Mouse (Mus musculus) heart, embryonic 15.5 days (tissue): Measurements from ENCODE around the gene Gtf2e1. TPM values are rescaled to one million over a fixed set of nuclear protein-coding genes. Genes with fewer than 3 reads are reported as not detected.

Experiments
- ATAC-seq: fragments of 200-750 bp; cut with Nextera tagmentation; replicated peaks from 2 replicates; pipeline ENCODE4 v1.8.0; 2017; ENCODE audit warnings: low read depth, moderate TSS enrichment; ENCODE audit not compliant: insufficient number of reproducible peaks, insufficient read depth, low FRiP score
- H3K27ac ChIP-seq: fragments of 300-500 bp; sonication (generic); 2 replicates; pipeline ENCODE4 v1.5.1; 2015; ENCODE audit warnings: mild to moderate bottlenecking, inconsistent platforms
- H3K27me3 ChIP-seq: fragments of 300-500 bp; sonication (generic); 2 replicates; pipeline ENCODE4 v1.6.1; 2015; ENCODE audit warnings: inconsistent platforms
- H3K36me3 ChIP-seq: fragments of 300-500 bp; sonication (generic); 2 replicates; pipeline ENCODE4 v1.6.1; 2015; ENCODE audit warnings: mild to moderate bottlenecking, inconsistent platforms
- H3K4me1 ChIP-seq: fragments of 300-500 bp; sonication (generic); replicated peaks from 2 replicates; pipeline ENCODE4 v1.6.1; 2015; ENCODE audit warnings: inconsistent platforms
- H3K4me2 ChIP-seq: fragments of 300-500 bp; sonication (generic); 2 replicates; pipeline ENCODE4 v1.6.1; 2015; ENCODE audit warnings: inconsistent platforms, mild to moderate bottlenecking, moderate library complexity
- H3K4me3 ChIP-seq: fragments of 300-500 bp; sonication (generic); 2 replicates; pipeline ENCODE4 v1.5.1; 2015; ENCODE audit warnings: mild to moderate bottlenecking, inconsistent platforms
- H3K9ac ChIP-seq: fragments of 300-500 bp; sonication (generic); 2 replicates; pipeline ENCODE4 v1.6.1; 2015; ENCODE audit warnings: mild to moderate bottlenecking, inconsistent platforms
- H3K9me3 ChIP-seq: fragments of 300-500 bp; sonication (generic); replicated peaks from 2 replicates; pipeline ENCODE4 v1.6.1; 2016; ENCODE audit warnings: inconsistent platforms
- WGBS: fragments of 180-500 bp; shearing (Covaris S2); methylation state at CpG from one replicate; pipeline ENCODE4 v1.1.7; 2015; ENCODE audit warnings: mixed read lengths; 5-methylcytosine and 5-hydroxymethylcytosine counted together
- polyA plus RNA-seq: library from polyadenylated mRNA; unstranded; fragments of >200 nt; fragmentation: Nextera tagmentation; extraction: Ambion mirVana; gene quantifications from 2 replicates; pipeline ENCODE4 v1.2.1, GENCODE M21; 2015

Gtf2e1 gene
- polyA plus RNA-seq, 1 experiment from 2014 or later: 17.8 TPM

DNA sequence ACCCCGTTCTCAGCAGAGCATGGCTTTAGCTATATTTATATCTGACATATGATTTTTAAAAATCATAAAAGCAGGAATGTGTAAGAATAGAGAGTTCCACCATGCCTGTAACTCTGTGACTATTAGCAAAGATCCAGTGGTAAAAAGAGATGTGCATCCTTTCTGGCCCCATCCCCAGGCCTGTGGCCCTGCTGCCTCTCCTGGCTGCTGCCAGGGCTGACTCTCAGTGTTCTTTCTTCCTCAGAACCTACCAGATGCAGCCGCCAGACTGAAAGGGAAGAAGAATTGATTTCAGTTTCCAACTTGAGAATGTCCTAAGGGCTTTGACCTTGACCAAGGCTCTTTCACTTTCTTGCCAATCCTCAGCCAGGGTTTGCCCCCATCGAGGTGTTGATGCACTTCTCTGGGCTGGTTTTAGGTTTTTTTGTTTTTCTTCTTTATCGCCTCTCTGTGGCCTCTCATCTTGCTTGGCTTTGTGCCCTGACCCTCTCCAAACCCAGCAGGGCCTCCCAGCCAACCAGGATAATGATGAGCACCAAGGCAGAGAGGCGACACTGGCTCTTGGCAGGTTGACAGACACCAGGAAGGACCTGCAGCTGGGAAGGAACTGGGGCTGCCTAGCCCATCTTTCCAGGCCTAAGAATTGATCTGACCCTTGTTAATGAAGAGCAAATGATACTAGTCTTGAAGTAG lies 66.8 kb downstream of the Gtf2e1 start:
- Histone ChIP-seq H3K27ac (no peak overlapping the region), H3K4me2 (no peak overlapping the region), H3K4me1 (0 out of 2 replicates have a peak, but pooled peaks cover 5% of the 10 kb centered on the region), H3K9me3 (no peaks in the 10 kb centered on the region), H3K27me3 (no peaks in the 10 kb centered on the region), H3K4me3 (no peak overlapping the region), H3K9ac (no peak overlapping the region), H3K36me3 (no peaks in the 10 kb centered on the region)
- ATAC-seq: no peak
- 26% methylated on average over 5 of the region's 5 CpGs for whole genome bisulfite sequencing

DNA sequence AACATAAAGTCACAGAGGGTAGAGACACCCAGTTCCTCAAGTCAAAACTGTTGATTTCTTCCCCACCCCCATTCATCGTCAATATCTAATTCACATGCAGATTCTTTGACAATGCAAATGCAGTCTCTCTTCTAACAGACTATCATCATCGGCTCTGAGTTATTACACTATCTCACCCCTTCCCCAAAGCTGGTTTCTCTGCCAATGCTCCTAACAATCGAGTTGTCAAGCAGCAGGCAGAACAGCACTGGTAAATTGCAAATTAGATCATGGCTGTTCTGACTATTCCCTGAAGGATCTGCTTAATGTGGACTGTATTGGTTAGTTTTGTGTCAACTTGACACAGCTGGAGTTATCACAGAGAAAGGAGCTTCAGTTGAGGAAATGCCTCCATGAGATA lies 70.0 kb downstream of the Gtf2e1 start:
- no peak overlapping the region for H3K4me2 ChIP-seq
- no peaks in the 10 kb centered on the region for H3K9me3 ChIP-seq
- WGBS: 72% methylated on average over 3 of the region's 3 CpGs
- no peaks in the 10 kb centered on the region for H3K27me3 ChIP-seq
- H3K36me3 ChIP-seq: no peaks in the 10 kb centered on the region
- no peak overlapping the region for H3K27ac ChIP-seq
- no peak overlapping the region for H3K4me3 ChIP-seq
- ATAC-seq: no peak
- no peak overlapping the region for H3K9ac ChIP-seq
- H3K4me1 ChIP-seq: 0 out of 2 replicates have a peak, but pooled peaks cover 5% of the 10 kb centered on the region

GRCm38 (mm10) chr16:37463981-37464380 lies 75.6 kb downstream of the Gtf2e1 start:
- no peak for ATAC-seq
- Histone ChIP-seq H3K27me3 (no peaks in the 10 kb centered on the region), H3K4me2 (no peak overlapping the region), H3K4me1 (no peaks in the 10 kb centered on the region), H3K27ac (no peak overlapping the region), H3K9ac (no peak overlapping the region), H3K4me3 (no peak overlapping the region), H3K9me3 (no peaks in the 10 kb centered on the region), H3K36me3 (no peaks in the 10 kb centered on the region)
- 86% methylated on average over 6 of the region's 6 CpGs for WGBS

DNA sequence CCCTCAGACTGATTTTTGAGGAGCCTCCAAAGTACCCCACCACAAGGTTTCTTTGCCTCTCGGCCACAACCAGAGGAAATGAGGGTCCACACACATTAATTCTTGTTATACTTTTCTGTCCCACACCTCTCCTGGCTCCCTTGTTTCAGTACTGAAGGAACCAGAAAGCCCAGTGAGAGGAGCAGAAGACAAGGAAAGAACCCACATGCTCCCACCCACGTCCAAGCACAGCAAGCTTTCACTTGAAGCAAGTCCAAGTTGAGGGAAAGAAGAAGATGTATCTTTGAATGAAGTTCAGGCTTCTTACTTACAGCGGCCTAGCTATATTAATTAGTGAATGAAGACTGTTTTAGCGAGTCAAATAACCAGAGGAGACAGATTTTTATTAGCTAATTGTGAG lies 76.7 kb downstream of the Gtf2e1 start:
- Histone ChIP-seq H3K4me3 (no peak overlapping the region), H3K36me3 (no peaks in the 10 kb centered on the region), H3K27me3 (no peaks in the 10 kb centered on the region), H3K4me1 (no peaks in the 10 kb centered on the region), H3K4me2 (no peak overlapping the region), H3K27ac (no peak overlapping the region), H3K9me3 (no peaks in the 10 kb centered on the region), H3K9ac (no peak overlapping the region)
- WGBS: 75% methylated on average over 4 of the region's 4 CpGs
- ATAC-seq: no peak

DNA sequence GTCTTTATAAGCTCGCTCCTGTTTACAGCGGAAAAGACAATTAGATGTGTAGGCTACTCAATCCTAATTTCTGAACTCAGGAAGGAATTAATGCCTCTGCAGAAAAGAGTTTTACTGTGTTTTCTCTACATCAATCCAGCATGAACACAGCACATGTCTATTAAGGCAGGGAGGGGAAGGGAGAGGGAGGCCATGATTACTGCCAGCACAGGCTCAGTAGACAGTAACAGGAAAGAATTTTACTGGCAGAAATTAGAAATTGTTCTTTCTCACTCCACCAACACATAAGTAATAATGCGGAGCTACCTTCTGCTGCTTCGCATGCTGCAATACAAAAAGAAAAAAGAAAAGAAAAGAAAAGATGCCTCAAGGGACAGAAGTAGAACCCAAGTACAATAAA lies 78.0 kb downstream of the Gtf2e1 start:
- 88% methylated on average over 4 of the region's 4 CpGs for WGBS
- Histone ChIP-seq H3K9me3 (no peaks in the 10 kb centered on the region), H3K4me3 (no peak overlapping the region), H3K4me2 (no peak overlapping the region), H3K27me3 (no peaks in the 10 kb centered on the region), H3K36me3 (no peaks in the 10 kb centered on the region), H3K4me1 (no peaks in the 10 kb centered on the region), H3K27ac (no peak overlapping the region), H3K9ac (no peak overlapping the region)
- ATAC-seq: no peak

Other genes with a start within 250 kb of the Gtf2e1 start
- 0.22 and 0.33 TPM in 2 replicates for gene Stxbp5l, start 154.8 kb downstream of the Gtf2e1 start, polyA plus RNA-seq
- gene Rabl3, start 96 bp upstream of the Gtf2e1 start, polyA plus RNA-seq: 19.1 and 21.8 TPM in 2 replicates
- gene Hgd, start 40.4 kb upstream of the Gtf2e1 start, polyA plus RNA-seq: 0.21 and 0.30 TPM in 2 replicates
- gene Ndufb4, start 114.7 kb upstream of the Gtf2e1 start, polyA plus RNA-seq: 64.7 and 134 TPM in 2 replicates
- 468 and 518 TPM in 2 replicates for gene Fstl1, start 237.1 kb upstream of the Gtf2e1 start, polyA plus RNA-seq